Mouse (Mus musculus) frontal cortex, postnatal 36 days (tissue): ENCODE measurements around the gene Fam189a1.
A peak's percentile ranks its signal among the peaks of the same experiment; 100 is the strongest.

Experiments
- DNase-seq, 2 experiments: peaks; one replicate each; pipeline ENCODE4 v3.0.0; 2022; ENCODE audit warnings: low spot score in 2 of 2

Fam189a1 gene

GRCm38 (mm10) chr7:64830214-64830995 lies 326.0 kb downstream of the Fam189a1 start:
- DNase-seq = no peak

GRCm38 (mm10) chr7:64821081-64821480 lies 335.3 kb downstream of the Fam189a1 start:
- no peak for DNase-seq

GRCm38 (mm10) chr7:64819683-64820082 lies 336.7 kb downstream of the Fam189a1 start:
- no peak for DNase-seq

- no peak for DNase-seq
These were observed 347.5 kb downstream of the Fam189a1 start for GRCm38 (mm10) chr7:64808876-64809275.

- DNase-seq = no peak
These were observed 351.3 kb downstream of the Fam189a1 start for GRCm38 (mm10) chr7:64805100-64805499.

- DNase-seq = no peak
These were observed 360.8 kb downstream of the Fam189a1 start for GRCm38 (mm10) chr7:64795554-64795953.

- DNase-seq = no peak
These were observed 364.3 kb downstream of the Fam189a1 start for GRCm38 (mm10) chr7:64792031-64792430.

GRCm38 (mm10) chr7:64791145-64791544 lies 365.2 kb downstream of the Fam189a1 start:
- no peak for DNase-seq

GRCm38 (mm10) chr7:64785040-64785439 lies 371.3 kb downstream of the Fam189a1 start:
- DNase-seq = no peak

- peak; percentile 67 to 80 for DNase-seq
These were observed 376.9 kb downstream of the Fam189a1 start for GRCm38 (mm10) chr7:64779501-64779900.

- DNase-seq = peak; percentile 73 to 74
These were observed 379.5 kb downstream of the Fam189a1 start for GRCm38 (mm10) chr7:64776708-64777489.

- no peak for DNase-seq
These were observed 382.9 kb downstream of the Fam189a1 start for GRCm38 (mm10) chr7:64773465-64773864.

- DNase-seq = no peak
These were observed 385.5 kb downstream of the Fam189a1 start for GRCm38 (mm10) chr7:64770779-64771390.

GRCm38 (mm10) chr7:64769768-64770167 lies 386.6 kb downstream of the Fam189a1 start:
- no peak for DNase-seq

- DNase-seq = no peak
These were observed 390.8 kb downstream of the Fam189a1 start for GRCm38 (mm10) chr7:64765595-64765994.

GRCm38 (mm10) chr7:64755141-64755540 lies 401.2 kb downstream of the Fam189a1 start:
- DNase-seq = no peak

GRCm38 (mm10) chr7:64754161-64754560 lies 402.2 kb downstream of the Fam189a1 start:
- DNase-seq = no peak

- DNase-seq = no peak
These were observed 402.7 kb downstream of the Fam189a1 start for GRCm38 (mm10) chr7:64753678-64754077.

GRCm38 (mm10) chr7:64752133-64752532 lies 404.2 kb downstream of the Fam189a1 start:
- peak; percentile 71 to 72 for DNase-seq

GRCm38 (mm10) chr7:64751465-64751864 lies 404.9 kb downstream of the Fam189a1 start:
- peak; percentile 71 to 78 for DNase-seq

- DNase-seq = peak in 1 of 2 experiments; percentile 67
These were observed 412.8 kb downstream of the Fam189a1 start for GRCm38 (mm10) chr7:64743610-64744009.
